Mouse (Mus musculus): Measurements from ENCODE around the gene Slc35f2. TPM values are rescaled to one million over a fixed set of nuclear protein-coding genes. Genes with fewer than 3 reads are reported as not detected.

Slc35f2 gene
- polyA plus RNA-seq, 1 experiment from 2014 or later = 2.9 TPM

- no peaks in the 10 kb centered on the region for H3K27me3 ChIP-seq (ENCODE audit: insufficient read depth, poor library complexity, severe bottlenecking)
- no peak overlapping the region for H3K4me3 ChIP-seq
- 55% methylated on average over 1 of the region's 1 CpGs for WGBS
- H3K27ac ChIP-seq = no peak overlapping the region
- DNase-seq (ENCODE audit: low spot score) = no peak
- no peaks in the 10 kb centered on the region for H3K9me3 ChIP-seq
- no peaks in the 10 kb centered on the region for H3K4me1 ChIP-seq
- H3K36me3 ChIP-seq = no peaks in the 10 kb centered on the region
Measured at GRCm38 (mm10) chr9:53793830-53794330, 22.5 kb downstream of the Slc35f2 start.

- no peak overlapping the region for H3K27ac ChIP-seq
- H3K36me3 ChIP-seq = no peaks in the 10 kb centered on the region
- no peaks in the 10 kb centered on the region for H3K9me3 ChIP-seq
- no peaks in the 10 kb centered on the region for H3K27me3 ChIP-seq (ENCODE audit: insufficient read depth, poor library complexity, severe bottlenecking)
- no peak for DNase-seq (ENCODE audit: low spot score)
- H3K4me3 ChIP-seq = no peak overlapping the region
- H3K4me1 ChIP-seq = no peaks in the 10 kb centered on the region
- 62% methylated on average over 9 of the region's 9 CpGs for WGBS
Measured at GRCm38 (mm10) chr9:53794490-53794889, 23.2 kb downstream of the Slc35f2 start.

- H3K4me3 ChIP-seq = no peak overlapping the region
- H3K9me3 ChIP-seq = no peaks in the 10 kb centered on the region
- no peaks in the 10 kb centered on the region for H3K4me1 ChIP-seq
- H3K27me3 ChIP-seq (ENCODE audit: insufficient read depth, poor library complexity, severe bottlenecking) = no peaks in the 10 kb centered on the region
- H3K36me3 ChIP-seq = no peaks in the 10 kb centered on the region
- DNase-seq (ENCODE audit: low spot score) = no peak
- no peak overlapping the region for H3K27ac ChIP-seq
Measured at GRCm38 (mm10) chr9:53795351-53795750, 24.0 kb downstream of the Slc35f2 start.

GRCm38 (mm10) chr9:53796386-53796785 is 25.0 kb downstream of the Slc35f2 start:
- Histone ChIP-seq H3K36me3 (no peaks in the 10 kb centered on the region), H3K4me3 (no peak overlapping the region), H3K27ac (no peak overlapping the region), H3K27me3 (ENCODE audit: insufficient read depth, poor library complexity, severe bottlenecking) (no peaks in the 10 kb centered on the region), H3K9me3 (no peaks in the 10 kb centered on the region), H3K4me1 (no peaks in the 10 kb centered on the region)
- 82% methylated on average over 3 of the region's 3 CpGs for WGBS
- no peak for DNase-seq (ENCODE audit: low spot score)

- no peak overlapping the region for H3K4me3 ChIP-seq
- no peaks in the 10 kb centered on the region for H3K9me3 ChIP-seq
- no peak for DNase-seq (ENCODE audit: low spot score)
- no peaks in the 10 kb centered on the region for H3K36me3 ChIP-seq
- H3K27ac ChIP-seq = no peak overlapping the region
- no peaks in the 10 kb centered on the region for H3K4me1 ChIP-seq
- WGBS = 80% methylated on average over 2 of the region's 2 CpGs
- no peaks in the 10 kb centered on the region for H3K27me3 ChIP-seq (ENCODE audit: insufficient read depth, poor library complexity, severe bottlenecking)
Measured at GRCm38 (mm10) chr9:53797141-53797540, 25.8 kb downstream of the Slc35f2 start.

GRCm38 (mm10) chr9:53802921-53803320 is 31.6 kb downstream of the Slc35f2 start:
- H3K4me1 ChIP-seq = no peaks in the 10 kb centered on the region
- no peak for DNase-seq (ENCODE audit: low spot score)
- WGBS = 92% methylated on average over 7 of the region's 7 CpGs

GRCm38 (mm10) chr9:53806496-53807086 is 35.3 kb downstream of the Slc35f2 start:
- WGBS = 15% methylated on average over 7 of the region's 7 CpGs
- H3K27me3 ChIP-seq (ENCODE audit: insufficient read depth, poor library complexity, severe bottlenecking) = no peaks in the 10 kb centered on the region
- H3K36me3 ChIP-seq = no peaks in the 10 kb centered on the region
- DNase-seq (ENCODE audit: low spot score) = no peak
- no peaks in the 10 kb centered on the region for H3K4me1 ChIP-seq
- no peak overlapping the region for H3K4me3 ChIP-seq
- no peak overlapping the region for H3K27ac ChIP-seq
- H3K9me3 ChIP-seq = no peaks in the 10 kb centered on the region

More at GRCm38 (mm10) chr9:53802921-53803320, 31.6 kb downstream of the Slc35f2 start:
- no peak overlapping the region for H3K4me3 ChIP-seq
- no peak overlapping the region for H3K27ac ChIP-seq
- no peaks in the 10 kb centered on the region for H3K27me3 ChIP-seq (ENCODE audit: insufficient read depth, poor library complexity, severe bottlenecking)
- H3K9me3 ChIP-seq = no peaks in the 10 kb centered on the region
- no peaks in the 10 kb centered on the region for H3K36me3 ChIP-seq

- 92% methylated on average over 6 of the region's 6 CpGs for WGBS
- Histone ChIP-seq H3K4me3 (no peak overlapping the region), H3K27ac (no peak overlapping the region), H3K9me3 (no peaks in the 10 kb centered on the region), H3K27me3 (ENCODE audit: insufficient read depth, poor library complexity, severe bottlenecking) (no peaks in the 10 kb centered on the region), H3K4me1 (no peaks in the 10 kb centered on the region), H3K36me3 (no peaks in the 10 kb centered on the region)
- no peak for DNase-seq (ENCODE audit: low spot score)
Measured at GRCm38 (mm10) chr9:53813418-53813817, 42.1 kb downstream of the Slc35f2 start.

- Histone ChIP-seq H3K27ac (no peak overlapping the region), H3K9me3 (no peaks in the 10 kb centered on the region), H3K27me3 (ENCODE audit: insufficient read depth, poor library complexity, severe bottlenecking) (no peaks in the 10 kb centered on the region), H3K4me3 (no peak overlapping the region), H3K4me1 (no peaks in the 10 kb centered on the region), H3K36me3 (no peaks in the 10 kb centered on the region)
- DNase-seq (ENCODE audit: low spot score) = no peak
- WGBS = 23% methylated on average over 4 of the region's 4 CpGs
Measured at GRCm38 (mm10) chr9:53818760-53819159, 47.4 kb downstream of the Slc35f2 start.

- no peak for DNase-seq (ENCODE audit: low spot score)
- Histone ChIP-seq H3K4me1 (peaks cover 7% of the 10 kb centered on the region; the same call in 1 of the 2 replicates), H3K9me3 (no peaks in the 10 kb centered on the region), H3K4me3 (no peak overlapping the region), H3K27ac (no peak overlapping the region), H3K36me3 (no peaks in the 10 kb centered on the region), H3K27me3 (ENCODE audit: insufficient read depth, poor library complexity, severe bottlenecking) (no peaks in the 10 kb centered on the region; the same call in 1 of the 2 replicates)
- WGBS = 5% methylated on average over 9 of the region's 9 CpGs
Measured at GRCm38 (mm10) chr9:53825318-53825717, 54.0 kb downstream of the Slc35f2 start.

GRCm38 (mm10) chr9:53829081-53829865 is 57.9 kb downstream of the Slc35f2 start:
- Histone ChIP-seq H3K4me3 (peak overlapping the region; percentile 61), H3K9me3 (no peaks in the 10 kb centered on the region), H3K27me3 (ENCODE audit: insufficient read depth, poor library complexity, severe bottlenecking) (no peaks in the 10 kb centered on the region; the same call in 1 of the 2 replicates), H3K36me3 (no peaks in the 10 kb centered on the region), H3K27ac (peak overlapping the region; percentile 60; the same call in 1 of the 2 replicates), H3K4me1 (peaks cover 7% of the 10 kb centered on the region; the same call in 1 of the 2 replicates)
- no peak for DNase-seq (ENCODE audit: low spot score)
- 16% methylated on average over 14 of the region's 14 CpGs for WGBS

GRCm38 (mm10) chr9:53829866-53830209 is 58.5 kb downstream of the Slc35f2 start:
- Histone ChIP-seq H3K4me1 (peaks cover 7% of the 10 kb centered on the region; the same call in 1 of the 2 replicates), H3K9me3 (no peaks in the 10 kb centered on the region), H3K27ac (peak overlapping the region; percentile 60; the same call in 1 of the 2 replicates), H3K27me3 (ENCODE audit: insufficient read depth, poor library complexity, severe bottlenecking) (no peaks in the 10 kb centered on the region; the same call in 1 of the 2 replicates), H3K4me3 (peak overlapping the region; percentile 61), H3K36me3 (no peaks in the 10 kb centered on the region)
- DNase-seq (ENCODE audit: low spot score) = no peak
- WGBS = 36% methylated on average over 2 of the region's 2 CpGs

- no peaks in the 10 kb centered on the region for H3K4me1 ChIP-seq
- no peaks in the 10 kb centered on the region for H3K36me3 ChIP-seq
- H3K4me3 ChIP-seq = no peak overlapping the region
- no peak for DNase-seq (ENCODE audit: low spot score)
- H3K9me3 ChIP-seq = no peaks in the 10 kb centered on the region
- H3K27me3 ChIP-seq (ENCODE audit: insufficient read depth, poor library complexity, severe bottlenecking) = no peaks in the 10 kb centered on the region
- 35% methylated on average over 3 of the region's 3 CpGs for WGBS
- no peak overlapping the region for H3K27ac ChIP-seq
Measured at GRCm38 (mm10) chr9:53835039-53835438, 63.7 kb downstream of the Slc35f2 start.
